Mouse (Mus musculus) splenic B cell, adult 2 months (primary cell): ENCODE results near the gene Epb41l5.
A peak's percentile ranks its signal among the peaks of the same experiment; 100 is the strongest.

ENCODE experiments used
- DNase-seq: peaks from one replicate; pipeline ENCODE4 v3.0.0-alpha.2; 2011; ENCODE audit warnings: low read depth, low spot score
- H3K27me3 ChIP-seq: 2 replicates; pipeline ENCODE4 v1.6.1; 2012; ENCODE audit warnings: mild to moderate bottlenecking, low read length, moderate library complexity, mixed read lengths; ENCODE audit not compliant: control insufficient read depth, poor library complexity, insufficient read depth, severe bottlenecking
- H3K36me3 ChIP-seq: 2 replicates; pipeline ENCODE4 v1.6.1; 2012; ENCODE audit warnings: mild to moderate bottlenecking, low read length, moderate library complexity, mixed read lengths; ENCODE audit not compliant: control insufficient read depth, poor library complexity, insufficient read depth, severe bottlenecking

Gene Epb41l5

DNA sequence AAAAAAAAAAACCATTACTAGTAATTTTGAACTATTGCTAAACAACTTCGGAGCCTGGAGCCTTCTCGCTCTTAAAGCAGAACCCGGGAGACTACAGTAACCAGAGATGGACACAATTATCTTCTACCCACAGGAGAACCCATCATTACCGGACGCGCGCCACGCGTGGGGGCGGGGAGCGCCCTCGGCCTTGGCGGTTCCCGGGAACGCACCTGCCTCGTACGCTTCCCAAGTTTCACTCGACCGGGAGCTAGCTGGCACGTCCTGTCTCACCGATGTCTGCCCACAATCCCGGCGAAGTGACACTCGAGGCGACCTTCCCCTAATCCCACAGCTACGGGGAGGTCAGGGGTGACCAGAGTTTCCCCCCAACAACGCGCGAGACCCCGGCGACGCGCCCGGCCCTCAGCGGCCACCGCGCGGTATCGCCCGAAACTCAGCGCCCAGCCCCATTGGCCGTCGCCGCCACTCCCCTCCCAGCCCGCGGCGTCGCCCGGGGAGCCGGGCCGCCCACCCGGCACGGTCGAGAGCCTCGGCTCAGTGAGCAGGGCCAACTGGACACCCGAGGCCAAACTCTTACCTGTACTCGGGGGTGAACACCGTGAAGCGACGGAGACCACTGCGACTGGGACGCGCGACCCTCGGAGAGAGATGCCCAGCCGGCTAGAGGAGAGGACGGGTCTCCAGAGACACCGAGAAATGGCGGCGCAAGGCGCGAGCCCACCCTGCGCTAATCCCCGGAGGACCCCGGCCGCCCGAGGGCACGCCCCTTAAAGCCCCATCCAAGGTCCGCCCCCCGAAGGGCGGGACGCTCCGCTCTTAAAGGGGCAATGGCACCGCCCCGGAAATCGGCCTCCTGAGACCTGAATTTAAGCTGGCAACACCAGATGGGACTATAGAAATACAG, at the start of gene Epb41l5:
Gene Epb41l5, minus strand, starts transcription at position 796 of the 907 bp plus-strand sequence.
- H3K27me3 ChIP-seq, result no peaks in the 10 kb centered on the region
- peak; percentile 75 for DNase-seq
- H3K36me3 ChIP-seq, result no peaks in the 10 kb centered on the region

DNA sequence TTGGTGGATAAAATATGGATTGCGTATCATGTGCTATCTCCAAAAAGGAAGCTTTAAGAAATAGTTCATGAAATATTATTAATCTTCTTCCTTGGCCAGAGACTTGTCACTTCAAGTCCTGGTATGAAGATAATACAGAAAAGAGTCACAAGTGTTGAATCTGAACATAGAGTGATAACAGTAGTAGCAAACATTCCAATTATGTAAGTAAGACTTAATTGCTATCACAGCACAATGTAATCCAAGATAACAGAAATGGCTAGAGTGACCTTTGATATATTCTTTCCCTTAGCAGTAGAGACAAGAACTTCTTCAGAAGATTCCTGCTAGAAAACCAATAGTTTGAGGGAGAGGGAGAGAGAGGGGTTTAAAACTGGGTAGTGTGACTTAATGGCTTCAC, 48.1 kb upstream of the Epb41l5 start:
- no peak for DNase-seq
- no peaks in the 10 kb centered on the region; the same call in 1 of the 2 replicates for H3K27me3 ChIP-seq
- H3K36me3 ChIP-seq, result peaks cover 1% of the 10 kb centered on the region; the same call in 1 of the 2 replicates

DNA sequence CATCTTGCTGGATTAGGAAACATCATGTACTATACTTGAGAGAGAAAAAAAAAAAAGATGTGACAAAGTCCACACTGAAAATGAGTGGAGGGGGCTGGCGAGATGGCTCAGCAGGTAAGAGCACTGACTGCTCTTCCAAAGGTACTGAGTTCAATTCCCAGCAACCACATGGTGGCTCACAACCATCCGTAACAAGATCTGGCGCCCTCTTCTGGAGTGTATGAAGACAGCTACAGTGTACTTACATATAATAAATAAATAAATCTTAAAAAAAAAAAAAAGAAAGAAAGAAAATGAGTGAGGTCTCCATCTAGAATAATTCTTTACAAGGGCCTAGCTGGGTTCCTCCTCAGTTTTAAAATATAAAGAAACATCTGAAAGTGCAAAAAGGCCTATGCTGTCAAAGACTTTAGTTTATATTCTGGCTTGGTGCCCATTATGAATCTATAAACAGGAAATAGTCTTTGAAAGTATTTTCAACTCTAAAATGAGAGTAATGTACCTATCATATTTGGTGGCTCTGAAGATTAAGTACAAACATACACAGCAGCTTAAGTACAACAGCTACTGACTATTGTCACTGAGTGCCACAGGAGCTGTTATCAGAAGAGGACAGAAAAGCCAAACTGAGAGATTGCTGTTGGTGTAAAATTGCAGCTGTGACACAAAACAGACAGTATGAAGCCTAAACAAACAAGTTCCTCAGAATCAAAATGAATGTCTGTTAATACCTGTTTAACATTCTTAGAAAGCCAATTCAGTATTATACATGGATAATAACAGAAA, 37.2 kb upstream of the Epb41l5 start:
- Histone ChIP-seq H3K27me3 (no peaks in the 10 kb centered on the region), H3K36me3 (peaks cover 4% of the 10 kb centered on the region; the same call in 1 of the 2 replicates)
- DNase-seq, result no peak

DNA sequence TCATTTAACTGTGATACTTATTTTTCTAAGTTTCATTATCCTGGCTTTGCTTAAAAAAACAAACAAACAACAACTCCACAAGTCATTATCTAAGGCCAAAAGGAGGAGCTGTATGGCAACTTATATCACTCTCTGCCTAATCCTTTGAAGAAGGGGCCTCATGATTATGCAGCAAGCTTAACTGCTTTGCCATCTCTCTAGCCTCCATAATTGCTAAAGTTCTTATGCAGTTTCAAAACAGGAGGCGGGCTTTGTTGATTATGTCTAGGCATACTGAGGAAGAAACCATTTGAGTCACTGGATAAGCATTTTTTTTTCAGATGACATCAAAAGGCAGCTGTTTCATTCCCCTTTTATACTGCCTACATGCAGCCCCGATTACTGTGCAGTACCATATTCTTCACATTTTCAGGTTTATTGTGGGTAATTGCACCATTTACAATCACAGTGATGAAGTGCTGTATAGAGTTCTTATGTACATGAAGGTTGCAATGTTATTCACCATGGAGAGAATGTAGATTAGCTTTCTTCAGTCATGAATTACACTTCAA, 32.9 kb upstream of the Epb41l5 start:
- DNase-seq, result no peak
- Histone ChIP-seq H3K27me3 (no peaks in the 10 kb centered on the region), H3K36me3 (peaks cover 2% of the 10 kb centered on the region; the same call in 1 of the 2 replicates)

DNA sequence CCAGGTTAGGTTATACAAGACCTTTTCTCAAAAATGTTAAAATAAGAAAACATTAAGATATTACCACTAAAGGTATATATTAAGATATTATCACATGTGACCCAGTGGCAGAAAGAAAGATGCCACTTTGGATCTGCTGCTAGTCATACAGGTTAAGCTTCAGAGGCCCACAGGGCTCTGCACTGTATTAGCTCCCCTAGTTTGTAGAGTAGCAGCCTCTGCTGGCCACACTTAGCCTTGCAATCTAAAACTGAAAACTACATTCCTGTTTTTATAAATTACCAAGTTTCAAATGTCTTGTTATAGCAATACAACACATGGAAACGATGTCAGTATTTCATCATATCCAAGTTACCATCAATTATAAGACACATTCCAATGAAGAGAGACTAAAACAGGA, 26.2 kb upstream of the Epb41l5 start:
- DNase-seq, result peak; percentile 44
- Histone ChIP-seq H3K27me3 (no peaks in the 10 kb centered on the region), H3K36me3 (peaks cover 3% of the 10 kb centered on the region; the same call in 1 of the 2 replicates)

DNA sequence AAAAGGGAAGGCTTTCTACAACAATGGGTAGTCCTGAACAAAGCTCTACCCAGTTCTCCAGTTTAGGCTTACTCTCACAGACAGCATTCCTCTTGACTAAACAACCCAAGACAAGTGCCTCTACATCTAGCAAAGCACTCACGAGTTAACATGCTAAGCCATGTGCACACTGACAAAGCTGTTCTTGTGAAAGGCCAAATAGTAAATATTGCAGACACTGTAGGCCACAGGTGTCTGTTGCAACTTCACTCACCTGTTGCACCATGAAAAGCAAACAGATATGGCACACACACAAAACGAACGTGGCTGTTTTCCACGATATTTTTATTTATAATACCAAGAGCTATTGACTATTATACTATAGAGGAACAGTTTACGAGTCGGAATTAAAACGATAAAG, 18.1 kb upstream of the Epb41l5 start:
- H3K27me3 ChIP-seq, result no peaks in the 10 kb centered on the region
- no peak for DNase-seq
- H3K36me3 ChIP-seq, result peaks cover 2% of the 10 kb centered on the region; the same call in 1 of the 2 replicates

DNA sequence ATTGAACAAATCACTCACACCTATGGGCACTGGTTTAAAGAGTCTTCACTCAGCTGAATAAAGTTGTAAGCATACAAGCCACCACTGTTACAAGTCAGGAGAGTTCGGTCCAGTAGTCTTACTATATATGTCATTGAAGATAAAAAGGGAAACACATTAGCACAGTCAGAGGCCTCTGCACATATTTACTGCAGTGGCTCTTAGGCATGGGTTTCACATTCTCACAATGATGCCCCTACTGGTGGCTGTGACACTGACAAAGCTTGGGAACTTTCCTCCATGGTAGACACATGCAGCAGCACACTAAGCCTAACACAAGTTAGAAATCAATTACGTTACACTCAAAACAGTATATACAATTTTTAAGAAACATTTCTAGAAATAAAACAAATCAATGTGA, 5.5 kb upstream of the Epb41l5 start:
- Histone ChIP-seq H3K27me3 (no peaks in the 10 kb centered on the region), H3K36me3 (peaks cover 3% of the 10 kb centered on the region; the same call in 1 of the 2 replicates)
- peak; percentile 27 for DNase-seq

DNA sequence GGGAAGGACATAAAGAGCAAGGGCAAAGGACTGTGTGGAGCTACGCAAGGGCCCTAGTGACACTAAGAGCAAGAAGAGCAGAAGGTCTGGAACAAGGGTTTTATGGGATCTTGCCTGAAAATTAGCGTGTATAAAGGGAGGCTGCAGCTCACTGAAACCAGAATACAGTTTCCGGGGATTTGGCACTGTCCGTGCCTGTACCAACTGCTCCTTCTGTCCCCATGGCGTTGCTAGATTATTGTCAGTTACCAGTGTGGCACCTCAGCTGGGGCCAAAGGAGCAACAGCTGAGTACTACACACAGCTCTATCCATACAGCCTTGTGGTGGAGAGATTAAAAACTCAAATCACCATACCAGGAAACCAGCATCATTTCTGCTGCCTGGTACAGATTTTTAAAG, 1.6 kb upstream of the Epb41l5 start:
- H3K36me3 ChIP-seq, result no peaks in the 10 kb centered on the region
- H3K27me3 ChIP-seq, result no peaks in the 10 kb centered on the region
- DNase-seq, result no peak

DNA sequence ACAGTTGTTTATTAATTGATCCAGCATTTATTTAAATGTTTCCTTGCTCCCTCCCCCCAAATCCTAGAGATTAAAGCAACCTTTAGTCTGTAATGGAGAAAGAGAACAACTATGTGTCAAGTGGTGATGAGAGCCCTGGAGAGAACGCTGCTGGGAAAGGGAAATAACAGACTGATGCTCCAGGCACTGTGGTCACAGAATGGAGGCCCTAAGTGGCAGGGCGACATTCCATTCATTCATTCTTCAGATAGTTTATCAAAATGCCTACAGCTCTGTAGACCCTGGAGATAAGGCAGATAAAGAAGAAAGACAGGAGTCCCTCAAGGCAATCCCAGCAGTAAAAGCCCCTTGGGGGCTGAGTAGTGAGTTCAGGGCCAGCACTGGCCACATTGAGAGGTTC, 827 bp upstream of the Epb41l5 start:
- no peak for DNase-seq
- Histone ChIP-seq H3K27me3 (no peaks in the 10 kb centered on the region), H3K36me3 (no peaks in the 10 kb centered on the region)

DNA sequence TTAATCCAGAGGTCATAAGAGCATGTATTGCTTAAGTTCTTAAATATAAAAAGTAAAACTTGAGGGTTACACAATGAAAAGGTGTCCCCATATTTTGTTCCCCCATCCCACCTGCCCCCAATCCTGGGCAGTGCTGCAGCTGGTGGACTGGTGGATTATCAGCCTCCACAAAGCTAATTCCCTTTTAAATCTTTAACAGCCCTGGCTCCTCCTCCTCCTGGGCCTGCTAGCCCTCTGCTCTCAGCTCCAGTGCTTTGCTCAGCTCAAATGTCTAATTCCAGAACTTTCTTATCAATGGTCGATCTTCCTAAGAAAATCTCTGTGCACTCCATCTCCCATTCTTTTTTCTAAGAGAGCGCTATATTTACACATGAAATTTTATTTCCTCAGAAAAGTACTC, 2.4 kb downstream of the Epb41l5 start:
- no peaks in the 10 kb centered on the region for H3K27me3 ChIP-seq
- DNase-seq, result no peak
- no peaks in the 10 kb centered on the region for H3K36me3 ChIP-seq

DNA sequence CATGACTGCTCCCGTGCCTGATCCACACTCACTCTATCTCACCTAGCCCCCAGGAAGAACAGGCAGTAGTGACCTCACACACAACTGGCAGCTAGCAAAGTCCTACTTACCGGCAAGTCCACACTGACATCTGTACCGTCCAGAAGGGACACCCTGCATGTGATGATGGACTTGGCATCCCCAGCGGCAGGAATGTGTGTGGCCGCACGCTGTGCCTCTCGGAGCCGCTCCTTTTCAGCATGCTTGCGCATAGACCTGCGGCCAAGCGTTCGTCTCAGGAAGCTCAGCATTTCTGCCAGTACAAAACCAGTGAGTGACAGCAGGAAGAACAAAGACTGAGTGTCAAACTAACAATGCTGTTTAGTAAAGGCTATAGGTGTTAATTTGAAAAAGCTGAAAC, 6.4 kb downstream of the Epb41l5 start:
- no peaks in the 10 kb centered on the region for H3K27me3 ChIP-seq
- no peak for DNase-seq

DNA sequence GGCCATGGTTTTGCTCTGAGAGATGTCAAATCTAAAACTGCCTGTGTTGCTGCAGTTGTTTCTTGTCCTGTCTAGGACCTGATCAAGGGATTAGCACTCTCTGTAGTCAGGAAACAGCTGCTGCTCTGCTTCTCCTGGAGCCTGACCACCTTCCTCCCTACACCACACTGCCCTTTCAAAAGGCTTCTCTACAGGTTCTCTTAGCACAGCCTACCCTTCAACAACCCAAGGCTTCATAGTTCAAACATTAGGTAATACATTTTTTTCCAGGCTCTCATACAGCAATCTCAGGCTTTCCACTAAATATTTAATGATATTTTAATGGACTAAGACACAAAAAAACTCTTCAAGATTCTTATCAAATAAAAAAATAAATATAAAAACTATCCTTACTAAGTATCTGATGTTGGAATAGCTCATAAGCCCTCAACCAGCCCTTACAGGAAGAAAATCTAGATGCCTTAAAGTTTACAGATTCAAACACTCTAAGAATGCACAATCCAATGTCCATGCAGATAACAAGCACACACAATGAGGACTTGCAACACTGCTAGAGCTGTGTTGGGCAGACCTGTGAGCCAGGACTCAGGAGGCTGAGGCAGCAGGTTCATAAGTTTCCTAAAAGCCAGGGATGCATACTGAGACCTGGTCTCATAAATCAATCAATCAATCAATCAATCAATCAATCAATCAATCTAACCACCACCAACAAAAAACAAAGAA, 7.5 kb downstream of the Epb41l5 start:
- Histone ChIP-seq H3K27me3 (no peaks in the 10 kb centered on the region), H3K36me3 (no peaks in the 10 kb centered on the region)
- no peak for DNase-seq

More for the DNA sequence above, 6.4 kb downstream of the Epb41l5 start:
- H3K36me3 ChIP-seq, result no peaks in the 10 kb centered on the region

DNA sequence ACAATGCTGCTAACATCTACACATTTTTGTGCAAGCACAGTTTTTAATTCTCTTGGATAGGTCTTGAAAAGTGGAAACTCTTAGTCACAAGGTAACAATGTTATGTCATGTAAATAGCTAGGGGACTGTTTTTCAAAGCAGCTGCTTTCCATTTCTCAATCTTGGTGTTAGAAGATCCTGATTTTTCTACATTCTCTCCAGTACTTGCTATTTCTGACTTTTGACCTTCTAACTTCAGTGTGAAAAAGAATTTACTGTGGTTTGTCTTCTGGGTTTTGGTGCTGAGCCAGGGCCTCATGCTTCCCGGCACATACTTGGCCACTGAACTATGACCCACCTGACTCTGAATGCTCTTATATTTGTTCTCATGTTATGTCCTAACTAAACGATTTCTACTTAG, 8.8 kb downstream of the Epb41l5 start:
- H3K27me3 ChIP-seq, result no peaks in the 10 kb centered on the region
- no peaks in the 10 kb centered on the region for H3K36me3 ChIP-seq
- DNase-seq, result no peak

DNA sequence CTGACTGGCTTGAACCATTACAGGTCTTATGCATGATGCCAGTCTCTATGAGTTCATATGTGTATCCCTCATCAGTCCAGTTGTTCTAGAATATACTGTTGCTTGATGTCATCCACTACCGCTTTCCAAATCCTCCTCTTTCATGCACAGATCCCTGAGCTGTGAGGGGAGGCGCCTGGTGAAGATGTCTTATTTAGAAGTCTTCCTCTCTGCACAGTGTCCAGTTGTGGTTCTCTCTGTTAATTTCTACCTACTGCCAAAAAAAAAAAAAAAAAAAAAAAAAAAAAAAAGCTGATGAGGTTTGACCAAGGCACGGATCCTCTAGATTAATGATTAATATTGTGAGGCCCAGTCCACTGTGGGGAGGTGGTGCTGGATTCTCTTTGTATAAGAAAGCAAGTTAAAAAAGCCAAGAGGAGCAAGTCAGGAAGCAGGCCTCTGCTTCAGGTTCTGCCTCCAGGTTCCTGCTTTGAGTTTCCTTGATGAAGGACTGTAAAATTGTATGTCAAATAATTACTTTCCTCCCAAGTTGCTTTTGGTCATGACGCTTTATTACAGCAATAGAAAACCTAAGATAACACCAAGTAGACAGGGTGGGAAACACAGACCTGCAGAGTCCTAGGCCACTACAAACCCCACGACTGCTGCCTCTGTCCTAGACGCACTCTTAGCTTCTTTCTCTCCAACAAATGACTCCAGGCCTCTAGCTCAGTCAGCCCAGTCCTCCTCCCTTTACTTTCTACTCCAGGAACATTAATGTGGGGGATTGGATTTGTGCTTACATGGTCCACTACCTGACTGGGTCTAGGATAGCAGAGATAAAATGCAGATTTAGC, 11.4 kb downstream of the Epb41l5 start:
- no peaks in the 10 kb centered on the region for H3K27me3 ChIP-seq
- DNase-seq, result no peak
- no peaks in the 10 kb centered on the region for H3K36me3 ChIP-seq
